Mouse (Mus musculus): Measurements from ENCODE around the gene Ugt1a2. TPM values are rescaled to one million over a fixed set of nuclear protein-coding genes. Genes with fewer than 3 reads are reported as not detected.

The Ugt1a2 gene
- polyA plus RNA-seq, 1 experiment, result not detected

DNA sequence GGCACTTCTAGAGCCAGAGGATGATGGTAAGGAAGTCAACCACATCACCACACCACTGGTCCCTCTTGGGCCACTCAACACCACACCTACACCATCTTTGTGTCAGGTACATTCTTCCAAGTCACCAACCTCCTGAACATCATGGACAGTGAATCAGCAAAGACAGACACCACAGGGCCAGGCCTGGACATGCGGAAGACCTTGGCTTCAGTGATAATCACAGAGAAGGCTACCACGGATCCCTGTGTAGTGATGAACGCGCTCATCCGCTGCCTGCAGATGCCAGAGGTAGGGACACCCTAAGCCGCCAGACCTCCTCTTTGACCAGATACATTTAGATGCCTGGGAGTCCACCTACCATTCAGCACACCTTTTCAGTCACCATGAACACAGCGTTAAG lies 27.7 kb downstream of the Ugt1a2 start:
- Histone ChIP-seq H3K79me3 (ENCODE audit: low read depth) (no peaks in the 10 kb centered on the region), H3ac (ENCODE audit: control insufficient read depth, insufficient read length, low read depth) (no peak overlapping the region), H3K27me3 (ENCODE audit: control insufficient read depth, insufficient read depth, insufficient read length) (peaks cover 16% of the 10 kb centered on the region), H3K36me3 (ENCODE audit: control insufficient read depth, insufficient read depth) (no peaks in the 10 kb centered on the region), H3K79me2 (ENCODE audit: control insufficient read depth, insufficient read depth) (no peaks in the 10 kb centered on the region), H3K4me3 (ENCODE audit: insufficient read depth, poor library complexity, severe bottlenecking) (no peak overlapping the region)
- TF ChIP-seq MAX (IDR thresholded peaks at IDR 0.05), result no peak
- no peak for TF ChIP-seq MYOG (IDR thresholded peaks at IDR 0.05; ENCODE audit: control insufficient read depth, extremely low read depth, insufficient read length)
- no peak for TF ChIP-seq CTCF (IDR thresholded peaks at IDR 0.05; ENCODE audit: control insufficient read depth, insufficient read depth, insufficient read length)
- TF ChIP-seq FOSL1 (IDR thresholded peaks at IDR 0.05; ENCODE audit: insufficient read depth, low read length, poor library complexity, severe bottlenecking), result no peak
- TF ChIP-seq CEBPB (IDR thresholded peaks at IDR 0.05; ENCODE audit: low read depth), result no peak
- TF ChIP-seq MYOD1 (IDR thresholded peaks at IDR 0.05; ENCODE audit: control insufficient read depth, insufficient read length, low read depth), result no peak
- TF ChIP-seq USF1 (IDR thresholded peaks at IDR 0.05; ENCODE audit: low read depth), result no peak

DNA sequence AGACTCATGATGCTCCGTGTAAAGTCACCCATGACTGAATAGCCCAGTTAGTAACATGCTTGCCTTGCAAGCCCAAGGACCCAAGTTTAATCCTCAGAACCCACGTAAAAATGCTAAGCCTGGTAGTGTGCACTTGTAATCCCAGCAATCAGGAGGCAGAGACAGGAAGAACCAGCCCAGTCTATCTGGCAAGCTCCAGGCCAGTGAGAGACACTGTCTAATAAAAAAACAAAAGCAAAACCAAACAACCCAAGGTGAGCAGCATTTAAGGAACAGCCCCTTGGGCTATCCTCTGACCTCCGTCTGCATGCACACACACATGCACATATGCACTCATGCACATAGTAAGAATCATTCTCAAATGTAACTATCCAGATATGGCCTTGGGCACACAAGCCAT lies 29.2 kb downstream of the Ugt1a2 start:
- H3K79me2 ChIP-seq (ENCODE audit: control insufficient read depth, insufficient read depth), result no peaks in the 10 kb centered on the region
- no peak overlapping the region for H3K4me3 ChIP-seq (ENCODE audit: insufficient read depth, poor library complexity, severe bottlenecking)
- no peak for TF ChIP-seq FOSL1 (IDR thresholded peaks at IDR 0.05; ENCODE audit: insufficient read depth, low read length, poor library complexity, severe bottlenecking)
- TF ChIP-seq CEBPB (IDR thresholded peaks at IDR 0.05; ENCODE audit: low read depth), result no peak
- no peak for TF ChIP-seq USF1 (IDR thresholded peaks at IDR 0.05; ENCODE audit: low read depth)
- no peak for TF ChIP-seq MYOD1 (IDR thresholded peaks at IDR 0.05; ENCODE audit: control insufficient read depth, insufficient read length, low read depth)
- no peak for TF ChIP-seq MYOG (IDR thresholded peaks at IDR 0.05; ENCODE audit: control insufficient read depth, extremely low read depth, insufficient read length)
- TF ChIP-seq CTCF (IDR thresholded peaks at IDR 0.05; ENCODE audit: control insufficient read depth, insufficient read depth, insufficient read length), result no peak
- no peak for TF ChIP-seq MAX (IDR thresholded peaks at IDR 0.05)
- H3K79me3 ChIP-seq (ENCODE audit: low read depth), result no peaks in the 10 kb centered on the region
- H3K27me3 ChIP-seq (ENCODE audit: control insufficient read depth, insufficient read depth, insufficient read length), result peaks cover 25% of the 10 kb centered on the region
- H3K36me3 ChIP-seq (ENCODE audit: control insufficient read depth, insufficient read depth), result no peaks in the 10 kb centered on the region
- no peak overlapping the region for H3ac ChIP-seq (ENCODE audit: control insufficient read depth, insufficient read length, low read depth)

DNA sequence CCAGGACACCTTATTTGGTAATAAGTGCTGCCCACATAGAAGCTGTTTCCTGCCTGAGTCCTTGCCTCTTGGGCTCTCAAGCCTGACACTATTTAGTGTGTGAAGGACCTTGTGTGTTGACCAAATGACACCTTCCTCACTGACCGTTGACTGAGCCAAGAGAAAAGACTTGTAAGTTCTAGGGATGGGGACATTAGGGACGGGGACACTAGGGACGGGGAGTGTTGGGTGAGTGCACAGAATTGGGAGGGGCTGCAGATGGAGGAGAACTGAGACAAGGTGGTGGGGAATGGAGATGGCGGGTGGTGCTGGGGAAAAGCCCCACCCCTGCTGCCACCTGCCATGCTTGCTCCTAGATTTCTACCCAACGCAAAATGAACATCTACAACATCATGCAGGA lies 29.6 kb downstream of the Ugt1a2 start:
- Histone ChIP-seq H3K36me3 (ENCODE audit: control insufficient read depth, insufficient read depth) (no peaks in the 10 kb centered on the region), H3K79me3 (ENCODE audit: low read depth) (no peaks in the 10 kb centered on the region), H3K4me3 (ENCODE audit: insufficient read depth, poor library complexity, severe bottlenecking) (no peak overlapping the region), H3K79me2 (ENCODE audit: control insufficient read depth, insufficient read depth) (no peaks in the 10 kb centered on the region), H3ac (ENCODE audit: control insufficient read depth, insufficient read length, low read depth) (no peak overlapping the region), H3K27me3 (ENCODE audit: control insufficient read depth, insufficient read depth, insufficient read length) (peaks cover 29% of the 10 kb centered on the region)
- TF ChIP-seq MYOD1 (IDR thresholded peaks at IDR 0.05; ENCODE audit: control insufficient read depth, insufficient read length, low read depth) (no peak), FOSL1 (IDR thresholded peaks at IDR 0.05; ENCODE audit: insufficient read depth, low read length, poor library complexity, severe bottlenecking) (no peak), USF1 (IDR thresholded peaks at IDR 0.05; ENCODE audit: low read depth) (no peak), MYOG (IDR thresholded peaks at IDR 0.05; ENCODE audit: control insufficient read depth, extremely low read depth, insufficient read length) (no peak), CTCF (IDR thresholded peaks at IDR 0.05; ENCODE audit: control insufficient read depth, insufficient read depth, insufficient read length) (no peak), CEBPB (IDR thresholded peaks at IDR 0.05; ENCODE audit: low read depth) (no peak), MAX (IDR thresholded peaks at IDR 0.05) (no peak)

DNA sequence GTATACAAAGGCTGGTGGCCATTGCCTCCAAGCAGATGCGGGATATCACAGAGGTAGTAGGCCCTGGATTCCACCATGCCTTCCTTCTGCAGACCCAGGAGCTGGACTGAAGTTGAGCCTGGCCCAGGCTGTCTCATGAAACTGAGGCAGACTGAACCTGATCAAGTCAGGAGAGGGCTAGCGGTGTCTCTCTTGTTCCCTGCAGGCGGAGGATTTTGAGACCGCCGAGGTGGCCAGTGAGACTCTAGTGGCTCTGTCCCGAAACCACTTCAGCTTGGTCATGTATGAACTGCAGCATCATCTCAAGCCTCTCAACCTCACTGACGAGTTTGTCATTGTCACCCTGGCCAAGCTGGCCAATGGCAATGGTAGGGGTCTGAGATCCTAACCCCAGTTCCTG lies 30.0 kb downstream of the Ugt1a2 start:
- Histone ChIP-seq H3K27me3 (ENCODE audit: control insufficient read depth, insufficient read depth, insufficient read length) (peaks cover 33% of the 10 kb centered on the region), H3K79me2 (ENCODE audit: control insufficient read depth, insufficient read depth) (no peaks in the 10 kb centered on the region), H3K36me3 (ENCODE audit: control insufficient read depth, insufficient read depth) (no peaks in the 10 kb centered on the region), H3K79me3 (ENCODE audit: low read depth) (no peaks in the 10 kb centered on the region), H3ac (ENCODE audit: control insufficient read depth, insufficient read length, low read depth) (no peak overlapping the region), H3K4me3 (ENCODE audit: insufficient read depth, poor library complexity, severe bottlenecking) (no peak overlapping the region)
- no peak for TF ChIP-seq CEBPB (IDR thresholded peaks at IDR 0.05; ENCODE audit: low read depth)
- no peak for TF ChIP-seq MAX (IDR thresholded peaks at IDR 0.05)
- no peak for TF ChIP-seq MYOG (IDR thresholded peaks at IDR 0.05; ENCODE audit: control insufficient read depth, extremely low read depth, insufficient read length)
- TF ChIP-seq FOSL1 (IDR thresholded peaks at IDR 0.05; ENCODE audit: insufficient read depth, low read length, poor library complexity, severe bottlenecking), result no peak
- no peak for TF ChIP-seq USF1 (IDR thresholded peaks at IDR 0.05; ENCODE audit: low read depth)
- no peak for TF ChIP-seq MYOD1 (IDR thresholded peaks at IDR 0.05; ENCODE audit: control insufficient read depth, insufficient read length, low read depth)
- TF ChIP-seq CTCF (IDR thresholded peaks at IDR 0.05; ENCODE audit: control insufficient read depth, insufficient read depth, insufficient read length), result no peak

DNA sequence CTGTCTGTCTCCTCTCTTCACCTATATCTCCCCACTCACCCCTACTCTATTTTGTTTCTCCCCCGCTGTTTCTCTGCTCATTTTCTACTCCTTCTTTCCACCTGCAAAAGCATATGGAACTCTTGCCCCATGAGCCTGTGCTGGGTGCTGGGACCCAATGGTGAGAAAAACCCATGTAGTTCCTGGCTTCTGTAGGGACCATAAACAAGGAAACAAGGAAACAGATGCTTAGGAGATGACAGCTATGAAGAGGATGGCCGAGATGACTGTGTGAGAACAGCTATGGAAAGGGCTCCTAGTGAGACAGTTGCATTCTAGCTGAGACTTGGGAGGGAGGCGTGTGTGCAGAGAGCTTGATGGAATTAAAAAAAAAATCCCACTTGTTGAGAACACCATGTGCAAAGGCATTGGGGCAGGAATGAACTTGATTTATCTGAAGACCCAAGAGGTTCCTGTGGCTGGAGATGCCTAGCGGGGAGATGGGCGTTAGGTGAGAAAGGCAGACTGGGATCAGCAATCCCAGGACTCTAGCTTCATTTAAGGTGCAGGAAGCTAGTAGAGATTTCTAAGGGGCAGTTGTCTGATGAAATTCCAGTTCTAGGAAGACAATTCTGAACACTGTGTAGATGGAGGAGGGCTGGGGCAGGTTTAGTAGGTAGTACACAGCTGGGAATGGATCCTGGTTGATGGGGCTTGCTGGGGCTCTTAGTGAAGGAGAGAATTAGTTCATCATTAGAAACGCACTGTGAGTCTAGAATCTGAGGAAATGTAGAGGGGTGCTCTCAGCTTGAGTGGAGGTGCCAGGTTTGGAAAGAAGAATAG lies 30.8 kb downstream of the Ugt1a2 start:
- Histone ChIP-seq H3K36me3 (ENCODE audit: control insufficient read depth, insufficient read depth) (no peaks in the 10 kb centered on the region), H3K79me2 (ENCODE audit: control insufficient read depth, insufficient read depth) (no peaks in the 10 kb centered on the region), H3K27me3 (ENCODE audit: control insufficient read depth, insufficient read depth, insufficient read length) (peaks cover 37% of the 10 kb centered on the region), H3ac (ENCODE audit: control insufficient read depth, insufficient read length, low read depth) (no peak overlapping the region), H3K4me3 (ENCODE audit: insufficient read depth, poor library complexity, severe bottlenecking) (no peak overlapping the region), H3K79me3 (ENCODE audit: low read depth) (no peaks in the 10 kb centered on the region)
- TF ChIP-seq FOSL1 (IDR thresholded peaks at IDR 0.05; ENCODE audit: insufficient read depth, low read length, poor library complexity, severe bottlenecking) (no peak), MYOG (IDR thresholded peaks at IDR 0.05; ENCODE audit: control insufficient read depth, extremely low read depth, insufficient read length) (no peak), MYOD1 (IDR thresholded peaks at IDR 0.05; ENCODE audit: control insufficient read depth, insufficient read length, low read depth) (no peak), CTCF (IDR thresholded peaks at IDR 0.05; ENCODE audit: control insufficient read depth, insufficient read depth, insufficient read length) (no peak), CEBPB (IDR thresholded peaks at IDR 0.05; ENCODE audit: low read depth) (no peak), MAX (IDR thresholded peaks at IDR 0.05) (no peak), USF1 (IDR thresholded peaks at IDR 0.05; ENCODE audit: low read depth) (no peak)
